Mouse (Mus musculus) gastrocnemius, postnatal 10 days (tissue): ENCODE data around the gene Usp34. TPM values are rescaled to one million over a fixed set of nuclear protein-coding genes. Genes with fewer than 3 reads are reported as not detected.
"Not testable (repeated sequence)": the region's sequence is repeated elsewhere in the genome, so short reads cannot be mapped to it uniquely, and the experiment has no call there.

Source experiments
- DNase-seq: peaks from one replicate; pipeline ENCODE4 v3.0.0; 2021; ENCODE audit warnings: mixed read lengths
- microRNA-seq, 2 experiments: library from miRNA; unstranded; fragments of <30 nt; microRNA quantifications; one replicate each; pipeline ENCODE4 v1.2.0; 2021
- total RNA-seq, 2 experiments: library from RNA; stranded (reverse); gene quantifications; 2 replicates each; pipeline ENCODE4 v1.2.3; 2021

The Usp34 gene
- total RNA-seq, 2 experiments from 2014 or later: 37.8 to 40.7 TPM

GRCm38 (mm10) chr11:23498609-23499008 is 191.9 kb downstream of the Usp34 start:
- no peak for DNase-seq

DNA sequence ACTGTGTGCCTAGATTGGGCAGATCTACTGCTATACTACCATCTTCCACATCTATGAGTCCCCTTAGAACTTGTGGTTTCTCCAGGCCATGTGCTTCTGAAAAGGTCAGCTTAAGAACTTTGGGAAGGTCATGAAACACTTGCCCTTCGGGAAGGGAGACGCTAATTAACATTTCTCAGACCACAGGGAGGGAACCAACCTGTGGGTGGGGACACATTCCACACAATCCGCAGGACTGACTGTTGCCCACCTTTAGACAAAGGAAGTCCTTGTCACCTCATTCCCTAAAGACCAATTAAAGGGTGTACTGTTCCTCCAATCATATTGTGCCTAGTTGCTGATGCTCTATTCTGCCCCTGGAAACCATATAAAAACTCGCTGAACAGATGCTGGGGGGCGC is 198.1 kb downstream of the Usp34 start:
- DNase-seq: not testable (repeated sequence)

DNA sequence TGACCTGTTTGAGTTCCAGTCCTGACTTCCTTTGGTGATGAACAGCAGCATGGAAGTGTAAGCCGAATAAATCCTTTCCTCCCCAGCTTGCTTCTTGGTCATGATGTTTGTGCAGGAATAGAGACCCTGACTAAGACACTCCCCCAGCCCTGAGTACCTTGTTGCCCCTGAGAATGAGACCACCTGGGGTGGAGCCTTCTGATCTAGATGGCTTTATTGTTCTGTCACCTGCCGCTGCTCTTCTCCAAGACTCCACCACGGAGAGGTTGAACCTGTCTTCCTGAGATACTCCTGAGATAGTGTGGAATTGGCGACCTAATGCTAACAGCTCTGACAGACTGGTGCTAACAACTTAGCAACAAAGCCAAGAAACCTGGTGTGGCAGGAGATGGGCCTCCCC is 208.1 kb downstream of the Usp34 start:
- not testable (repeated sequence) for DNase-seq

DNA sequence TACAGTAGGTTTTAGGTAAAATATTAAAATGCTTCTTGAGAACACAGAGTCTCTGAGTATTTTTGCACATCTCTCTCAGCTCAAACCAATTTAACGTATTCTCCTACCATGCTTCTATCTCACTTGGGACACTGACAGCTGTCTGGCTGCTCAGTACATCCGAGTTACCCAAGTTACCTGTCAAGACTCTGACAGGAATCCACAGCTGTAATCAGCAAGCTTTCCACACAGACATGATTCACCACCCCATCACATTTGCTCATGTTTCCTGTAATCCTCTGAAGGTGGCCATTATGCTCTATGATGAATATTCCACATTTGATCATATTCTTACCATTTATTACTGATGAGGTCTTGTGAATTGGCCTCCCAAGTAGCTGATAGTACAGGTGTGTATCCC is 208.6 kb downstream of the Usp34 start:
- DNase-seq: no peak

- no peak for DNase-seq
Measured at GRCm38 (mm10) chr11:23518981-23519380, 212.3 kb downstream of the Usp34 start.

DNA sequence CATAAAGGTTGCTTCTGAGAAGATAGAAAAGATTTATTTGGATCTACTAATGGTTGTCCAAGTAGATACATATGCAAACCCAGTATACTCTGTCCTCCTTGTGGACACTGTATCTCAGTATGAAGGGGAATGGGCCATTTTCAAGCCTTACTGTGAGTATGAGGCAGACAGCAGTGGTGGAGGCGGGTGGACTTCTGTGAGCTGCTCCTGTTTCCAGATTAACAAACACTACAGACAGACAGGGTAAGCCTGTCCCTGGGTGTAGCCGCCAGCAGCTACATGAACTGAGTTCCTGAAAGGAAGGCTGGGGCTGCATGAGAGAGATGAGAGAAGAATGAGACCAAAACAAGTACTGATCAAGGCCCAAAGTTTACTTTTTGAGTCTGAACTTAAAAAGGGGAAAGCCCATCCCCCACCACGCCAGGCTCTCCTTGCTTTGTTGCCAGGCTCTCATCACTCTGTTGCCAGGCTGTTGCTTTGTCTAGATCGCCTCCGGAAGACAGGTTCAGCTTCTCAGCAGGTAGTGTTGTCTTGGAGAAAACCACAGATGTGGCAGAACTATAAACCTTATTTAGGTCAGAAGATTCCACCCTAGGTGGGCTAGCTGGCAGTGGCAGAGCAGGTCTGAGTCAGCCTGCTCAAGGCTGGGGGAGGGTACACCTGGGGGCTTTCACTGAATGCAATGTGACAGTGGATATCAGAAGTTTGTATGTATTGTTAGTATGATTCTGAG is 213.9 kb downstream of the Usp34 start, which contains the start of gene 1700093K21Rik:
TSS of gene 1700093K21Rik (minus strand) at position 683 of the 733 bp plus-strand sequence.
- DNase-seq: no peak

DNA sequence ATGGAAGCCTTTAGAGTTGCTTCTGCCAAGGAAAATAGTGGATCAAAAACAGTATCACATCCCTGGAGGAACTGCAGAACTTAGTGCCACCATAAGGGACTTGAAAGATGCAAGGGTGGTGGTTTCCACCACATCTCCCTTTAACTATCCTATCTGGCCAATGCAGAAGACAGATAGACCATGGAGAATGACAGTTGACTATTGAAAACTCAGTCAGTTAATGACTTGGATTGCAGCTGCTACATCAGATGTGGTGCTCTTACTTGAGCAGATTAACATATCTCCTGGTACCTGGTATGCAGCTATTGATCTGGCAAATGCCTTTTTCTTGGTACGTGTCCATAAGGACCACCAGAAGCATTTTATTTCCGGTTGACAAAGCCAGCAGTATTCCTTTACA is 230.8 kb downstream of the Usp34 start:
- no peak for DNase-seq

Small RNAs within 50 kb of the gene (microRNA-seq; reads per million reads assigned to microRNA genes)
- gene Gm47279: 0 reads per million in 2 experiments

Other genes starting within 250 kb of the Usp34 start
- 10 to 100 TPM; 38.0 to 50.6 TPM for gene Xpo1, start 50.9 kb upstream of the Usp34 start, total RNA-seq
- 10 to 100 TPM; 38.1 to 45.6 TPM for gene Ahsa2, start 191.1 kb downstream of the Usp34 start, total RNA-seq
- under 1 TPM in 1 of 2 experiments, not detected in 1; 0.41 TPM for gene 1700093K21Rik, start 214.3 kb downstream of the Usp34 start, total RNA-seq